Mouse (Mus musculus) lung, postnatal 0 days (tissue): ENCODE results near the gene Olfr15.

Experiments
- CTCF ChIP-seq: IDR thresholded peaks from 2 replicates; pipeline ENCODE4 v1.5.1; 2016; ENCODE audit warnings: antibody characterized with exemption, mild to moderate bottlenecking
- EP300 ChIP-seq: IDR thresholded peaks from 2 replicates; pipeline ENCODE4 v1.6.1; 2016; ENCODE audit warnings: antibody characterized with exemption, mild to moderate bottlenecking, control low read depth

DNA sequence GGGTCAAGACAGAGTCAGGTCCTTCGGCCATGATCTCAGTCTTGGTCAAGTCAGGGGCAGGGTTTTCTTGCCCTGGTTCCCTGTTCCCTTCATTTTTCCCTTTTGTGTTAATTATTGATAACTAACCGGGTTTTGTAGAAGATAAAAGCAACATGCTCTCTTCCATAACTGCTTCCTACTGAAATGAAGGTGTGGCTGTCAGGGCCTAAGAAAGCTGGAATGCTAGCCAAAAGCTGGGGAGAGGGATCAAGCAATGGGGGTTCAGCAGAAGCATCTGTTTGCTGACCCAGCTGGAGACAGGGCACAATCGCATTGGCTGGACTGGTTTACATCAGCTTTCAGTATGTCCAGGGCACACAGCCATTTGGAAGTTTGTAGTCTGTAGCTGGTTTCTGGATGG lies 22.5 kb upstream of the Olfr15 start:
- no peak for TF ChIP-seq CTCF
- TF ChIP-seq EP300 = no peak
